Mouse (Mus musculus) CH12.LX (cell line): Measurements from ENCODE around the gene Ccnd3. TPM values are rescaled to one million over a fixed set of nuclear protein-coding genes. Genes with fewer than 3 reads are reported as not detected.
A peak's percentile ranks its signal among the peaks of the same experiment; 100 is the strongest.

ENCODE experiments used
- DNase-seq: peaks from one replicate; pipeline ENCODE4 v3.0.0-alpha.2; 2013; ENCODE audit errors: extremely low read depth
- H3K27ac ChIP-seq: 2 replicates; pipeline ENCODE4 v1.5.1; 2012; ENCODE audit warnings: low read depth, mild to moderate bottlenecking, control low read depth, moderate library complexity; ENCODE audit not compliant: insufficient read depth
- H3K27me3 ChIP-seq: replicated peaks from 2 replicates; pipeline ENCODE3; 2012; ENCODE audit warnings: inconsistent platforms
- H3K36me3 ChIP-seq, 2 experiments: replicated peaks in 1 of 2; 2 replicates each; pipeline versions ENCODE3 to v1.6.1; 2012; ENCODE audit warnings: inconsistent platforms in 1 of 2, low read length in 1 of 2, mild to moderate bottlenecking in 1 of 2, mixed read lengths in 1 of 2, moderate library complexity in 1 of 2; ENCODE audit not compliant: control insufficient read depth in 1 of 2, insufficient read depth in 1 of 2
- H3K4me1 ChIP-seq, 2 experiments: 2 replicates each; pipeline ENCODE4 v1.6.1; 2012; ENCODE audit warnings: inconsistent platforms in 1 of 2, moderate library complexity in 1 of 2; ENCODE audit not compliant: insufficient read depth in 2 of 2, control insufficient read depth in 1 of 2
- H3K4me2 ChIP-seq: 2 replicates; pipeline ENCODE4 v1.6.1; 2012; ENCODE audit warnings: low read depth, mild to moderate bottlenecking, control low read depth; ENCODE audit not compliant: poor library complexity, insufficient read depth, severe bottlenecking
- H3K4me3 ChIP-seq, 3 experiments: fragments of 150-350 bp in 1 of 3; sonication (generic) in 1 of 3; replicated peaks in 1 of 3; 2 replicates each; pipeline versions ENCODE3 to v1.5.1; 2011 to 2012; ENCODE audit warnings: low read depth in 2 of 3, low read length in 2 of 3, mild to moderate bottlenecking in 2 of 3, moderate library complexity in 2 of 3, control low read depth in 1 of 3, improper control_type of control experiment in 1 of 3, inconsistent platforms in 1 of 3, mixed read lengths in 1 of 3; ENCODE audit not compliant: poor library complexity in 1 of 3
- H3K79me2 ChIP-seq: replicated peaks from 2 replicates; pipeline ENCODE4 v1.6.1; 2012; ENCODE audit warnings: mild to moderate bottlenecking, moderate library complexity; ENCODE audit not compliant: control insufficient read depth, poor library complexity, insufficient read depth, severe bottlenecking; ENCODE audit errors: extremely low read depth
- H3K9ac ChIP-seq: 2 replicates; pipeline ENCODE4 v1.6.1; 2012; ENCODE audit warnings: low read depth, mild to moderate bottlenecking, control low read depth, moderate library complexity; ENCODE audit not compliant: insufficient read depth
- H3K9me3 ChIP-seq: replicated peaks from 2 replicates; pipeline ENCODE3; 2012; ENCODE audit warnings: low read length, inconsistent platforms, mixed read lengths
- CTCF ChIP-seq, 2 experiments: IDR thresholded peaks in 1 of 2; conservative IDR thresholded peaks in 1 of 2; 2 replicates each; pipeline ENCODE4 v1.5.1; 2011 to 2012; ENCODE audit warnings: low read depth in 2 of 2, low read length in 2 of 2, improper control_type of control experiment in 1 of 2, inconsistent platforms in 1 of 2, mild to moderate bottlenecking in 1 of 2, moderate library complexity in 1 of 2
- EP300 ChIP-seq: IDR thresholded peaks from 2 replicates; pipeline ENCODE4 v1.6.1; 2011; ENCODE audit warnings: low read length, improper control_type of control experiment
- GABPA ChIP-seq: IDR thresholded peaks from 2 replicates; pipeline ENCODE4 v1.6.1; 2012; ENCODE audit warnings: low read depth, low read length, improper control_type of control experiment, inconsistent platforms; ENCODE audit not compliant: insufficient replicate concordance
- IRF4 ChIP-seq: IDR thresholded peaks from 2 replicates; pipeline ENCODE4 v1.6.1; 2014; ENCODE audit warnings: low read depth, mild to moderate bottlenecking, inconsistent platforms, low read length, improper control_type of control experiment
- JUN ChIP-seq: IDR thresholded peaks from 2 replicates; pipeline ENCODE4 v1.6.1; 2011; ENCODE audit warnings: low read depth, mild to moderate bottlenecking, low read length, improper control_type of control experiment, moderate library complexity; ENCODE audit not compliant: insufficient read depth
- JUND ChIP-seq: conservative IDR thresholded peaks from 2 replicates; pipeline ENCODE4 v1.6.1; 2011; ENCODE audit warnings: low read depth, low read length, improper control_type of control experiment
- KAT2A ChIP-seq: IDR thresholded peaks from 2 replicates; pipeline ENCODE4 v1.6.1; 2012; ENCODE audit warnings: low read length, improper control_type of control experiment, inconsistent platforms; ENCODE audit not compliant: insufficient replicate concordance
- MAFK ChIP-seq: IDR thresholded peaks from 2 replicates; pipeline ENCODE4 v1.6.1; 2011; ENCODE audit warnings: low read length, improper control_type of control experiment; ENCODE audit not compliant: insufficient replicate concordance
- MYC ChIP-seq: IDR thresholded peaks from 2 replicates; pipeline ENCODE4 v1.6.1; 2011; ENCODE audit warnings: low read depth, mild to moderate bottlenecking, improper control_type of control experiment, low read length
- NELFE ChIP-seq: IDR thresholded peaks from 2 replicates; pipeline ENCODE4 v1.6.1; 2011; ENCODE audit warnings: low read depth, low read length, improper control_type of control experiment
- POLR2AphosphoS2 ChIP-seq: IDR thresholded peaks from 2 replicates; pipeline ENCODE4 v1.6.1; 2011; ENCODE audit warnings: low read depth, low read length, improper control_type of control experiment
- RAD21 ChIP-seq: IDR thresholded peaks from 2 replicates; pipeline ENCODE4 v1.6.1; 2011; ENCODE audit warnings: low read depth, mild to moderate bottlenecking, low read length, improper control_type of control experiment, moderate library complexity
- SIN3A ChIP-seq: IDR thresholded peaks from 2 replicates; pipeline ENCODE4 v1.6.1; 2012; ENCODE audit warnings: low read length, improper control_type of control experiment, inconsistent platforms
- TBP ChIP-seq: conservative IDR thresholded peaks from 2 replicates; pipeline ENCODE4 v1.6.1; 2011; ENCODE audit warnings: low read depth, low read length, improper control_type of control experiment
- TCF12 ChIP-seq: IDR thresholded peaks from 2 replicates; pipeline ENCODE4 v1.6.1; 2014; ENCODE audit warnings: low read depth, mild to moderate bottlenecking, inconsistent platforms, low read length, improper control_type of control experiment
- UBTF ChIP-seq: IDR thresholded peaks from 2 replicates; pipeline ENCODE4 v1.6.1; 2012; ENCODE audit warnings: low read depth, mild to moderate bottlenecking, inconsistent platforms, low read length, improper control_type of control experiment, moderate library complexity
- USF1 ChIP-seq: IDR thresholded peaks from 2 replicates; pipeline ENCODE4 v1.6.1; 2014; ENCODE audit warnings: low read depth, mild to moderate bottlenecking, inconsistent platforms, low read length, improper control_type of control experiment
- USF2 ChIP-seq: conservative IDR thresholded peaks from 2 replicates; pipeline ENCODE4 v1.6.1; 2011; ENCODE audit warnings: low read depth, low read length, improper control_type of control experiment
- ZKSCAN1 ChIP-seq: IDR thresholded peaks from 2 replicates; pipeline ENCODE4 v1.6.1; 2012; ENCODE audit warnings: low read depth, inconsistent platforms, low read length, improper control_type of control experiment, borderline replicate concordance
- dilution Hi-C: fragments of 300-500 bp; cut with MboI; formaldehyde crosslinking; loops from 2 replicates; pipeline ENCODE4 v1.14.3; 2020; ENCODE audit warnings: low sequenced_read_pairs; ENCODE audit not compliant: extremely low pct_unique_long_range_greater_than_20kb, extremely low pct_ligation_motif_present
- in situ Hi-C: fragments of 300-500 bp; cut with MboI; formaldehyde crosslinking; loops from 3 replicates; pipeline ENCODE4 v1.14.3; 2019; ENCODE audit warnings: low sequenced_read_pairs, low pct_ligation_motif_present, low pct_unique_long_range_greater_than_20kb, mixed read lengths
- polyA plus RNA-seq: library from polyadenylated mRNA; unstranded; fragments of >175 nt; gene quantifications from 2 replicates; pipeline ENCODE4 v1.2.1, GENCODE M21; 2012; ENCODE audit warnings: low read depth; ENCODE audit not compliant: insufficient read length
- total RNA-seq, 2 experiments: library from RNA; depleted of rRNA; stranded (reverse); fragments of 300-350 nt in 1 of 2; fragments of >200 nt in 1 of 2; gene quantifications; 2 replicates each; pipeline ENCODE4 v1.2.3; 2012 to 2014

Gene Ccnd3
- total and polyA plus RNA-seq, 3 experiments, result 30.6 to 121 (median 48.7) TPM

DNA sequence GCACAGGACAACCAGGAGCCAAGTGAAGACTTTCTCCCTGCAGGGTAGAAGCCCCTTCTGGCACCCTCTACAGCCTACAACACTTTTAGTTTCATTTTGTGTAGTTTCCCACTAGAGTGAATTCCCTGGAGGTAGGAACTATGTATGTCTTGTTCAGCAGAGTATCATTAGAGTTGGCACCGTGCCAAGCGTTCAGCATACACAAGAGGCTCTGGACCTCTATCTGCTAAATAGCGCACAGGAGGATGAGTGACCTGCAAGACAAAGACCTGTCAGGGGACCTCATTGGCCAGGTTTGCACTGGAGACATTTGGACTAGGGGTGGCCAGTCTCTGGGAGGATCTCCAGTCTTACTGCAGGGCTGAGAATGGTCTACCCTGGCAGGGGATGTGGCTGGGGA, 19.1 kb upstream of the Ccnd3 start:
- Histone ChIP-seq H3K4me2 (no peak overlapping the region), H3K79me2 (no peaks in the 10 kb centered on the region), H3K36me3 (peaks cover 24 to 39% of the 10 kb centered on the region in 2 experiments), H3K4me1 (peaks cover 19 to 33% of the 10 kb centered on the region in 2 experiments), H3K4me3 (no peak overlapping the region), H3K27ac (no peak overlapping the region), H3K9ac (no peak overlapping the region), H3K27me3 (no peaks in the 10 kb centered on the region), H3K9me3 (no peaks in the 10 kb centered on the region)
- TF ChIP-seq SIN3A, result no peak
- no peak for TF ChIP-seq UBTF
- no peak for TF ChIP-seq TCF12
- no peak for TF ChIP-seq USF2
- no peak for TF ChIP-seq EP300
- TF ChIP-seq MYC, result no peak
- no peak for TF ChIP-seq POLR2AphosphoS2
- no peak for TF ChIP-seq JUND
- TF ChIP-seq USF1, result no peak
- no peak; the same call in 1 of the 2 replicates for TF ChIP-seq IRF4
- no peak for TF ChIP-seq TBP
- TF ChIP-seq JUN, result no peak
- peak; percentile 25 for DNase-seq
- in situ Hi-C loops, result no loop called here
- dilution Hi-C loops, result no loop called here

- Histone ChIP-seq H3K4me1 (peaks cover 9 to 13% of the 10 kb centered on the region in 2 experiments; a peak in 3 of 4 replicates), H3K79me2 (no peaks in the 10 kb centered on the region), H3K9me3 (no peaks in the 10 kb centered on the region), H3K36me3 (peaks cover 70 to 87% of the 10 kb centered on the region in 2 experiments), H3K27ac (no peak overlapping the region), H3K9ac (no peak overlapping the region), H3K4me2 (no peak overlapping the region), H3K4me3 (no peak overlapping the region), H3K27me3 (no peaks in the 10 kb centered on the region)
- dilution Hi-C loops (no loop called here), in situ Hi-C loops (no loop called here)
- no peak for DNase-seq
- no peak for TF ChIP-seq USF1
- peak; percentile 27 for TF ChIP-seq RAD21
- peak in 1 of 2 experiments; percentile 43; a peak in 2 of 4 replicates for TF ChIP-seq CTCF (conservative IDR thresholded peaks at IDR 0.05 in 1 of 2, IDR thresholded peaks at IDR 0.05 in 1 of 2; ENCODE audit: low read depth in 2 of 2, low read length in 2 of 2)
Observed at GRCm38 (mm10) chr17:47490791-47491190, 14.1 kb upstream of the Ccnd3 start.

DNA sequence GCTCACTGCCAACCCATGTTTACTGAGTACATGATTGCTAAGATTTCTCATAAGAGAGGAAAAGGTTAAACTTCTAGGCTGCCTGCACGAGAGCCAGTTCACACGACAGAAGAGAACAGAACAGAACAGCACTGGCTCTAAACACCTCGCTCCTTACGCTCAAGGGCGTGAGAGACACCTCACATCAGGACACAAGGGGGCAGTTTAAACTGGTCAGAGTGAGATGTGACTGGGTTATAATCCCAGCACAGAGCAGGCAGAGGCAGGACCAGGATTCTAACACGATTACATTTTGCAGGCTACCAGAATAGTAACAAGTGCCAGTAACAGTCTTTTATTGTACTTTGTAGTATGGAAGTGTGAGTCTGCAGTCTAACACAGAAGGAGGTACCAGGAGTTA, 12.1 kb upstream of the Ccnd3 start:
- Histone ChIP-seq H3K27ac (no peak overlapping the region), H3K79me2 (no peaks in the 10 kb centered on the region), H3K9me3 (no peaks in the 10 kb centered on the region), H3K4me1 (no peaks in the 10 kb centered on the region)
- DNase-seq, result no peak
- no peak for TF ChIP-seq UBTF
- no peak for TF ChIP-seq TCF12
- TF ChIP-seq NELFE, result no peak
- TF ChIP-seq MAFK, result no peak
- no peak for TF ChIP-seq POLR2AphosphoS2
- TF ChIP-seq ZKSCAN1, result no peak
- TF ChIP-seq KAT2A, result no peak
- no peak for TF ChIP-seq TBP
- no peak for TF ChIP-seq GABPA
- TF ChIP-seq, all 38 proteins: peak for 0
- Histone ChIP-seq H3K27me3 (no peaks in the 10 kb centered on the region), H3K4me2 (no peak overlapping the region), H3K9ac (no peak overlapping the region), H3K36me3 (peaks cover 82 to 91% of the 10 kb centered on the region in 2 experiments), H3K4me3 (no peak overlapping the region)
- in situ Hi-C loops, result no loop called here
- dilution Hi-C loops, result no loop called here
